Mouse (Mus musculus): ENCODE data around the gene Ccnb1ip1. TPM values are rescaled to one million over a fixed set of nuclear protein-coding genes. Genes with fewer than 3 reads are reported as not detected.

Gene Ccnb1ip1
- polyA plus RNA-seq, 1 experiment = not detected

DNA sequence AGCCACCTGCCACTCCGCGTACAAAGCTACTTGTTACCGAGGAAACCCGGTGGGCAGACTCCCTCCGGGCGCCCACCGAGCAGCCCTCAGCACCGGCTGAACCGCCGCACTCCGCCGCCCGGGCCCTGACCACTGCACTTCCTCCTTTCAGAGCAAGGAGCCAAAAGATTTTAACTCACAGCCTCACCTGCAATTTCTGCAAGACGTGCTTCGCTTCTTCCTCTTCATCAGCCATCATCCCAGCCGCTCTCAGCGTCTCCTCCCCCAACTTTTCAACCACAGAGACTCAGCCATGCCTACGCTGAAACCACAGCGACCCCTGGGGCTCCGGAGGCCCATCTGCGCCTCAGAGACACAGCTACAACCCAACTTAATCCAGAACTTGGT is 22.3 kb downstream of the Ccnb1ip1 start, which contains the start of gene Ttc5:
TSS of gene Ttc5 (minus strand) at position 269 of the 387 bp plus-strand sequence.
- Histone ChIP-seq H3K27ac (ENCODE audit: insufficient read depth, low read depth, low read length) (peak within 1 kb of the TSS; percentile 34), H3K4me3 (ENCODE audit: insufficient read depth, low read length) (peak within 1 kb of the TSS; percentile 86), H3K4me1 (ENCODE audit: control insufficient read depth, insufficient read depth, low read length) (peaks cover 2% of the 10 kb centered on the region)
- TF ChIP-seq POLR2A (IDR thresholded peaks at IDR 0.05; ENCODE audit: borderline replicate concordance, low read depth, low read length) = no peak
- TF ChIP-seq CTCF (IDR thresholded peaks at IDR 0.05; ENCODE audit: low read depth, low read length) = peak; percentile 65; the same call in 1 of the 2 replicates

DNA sequence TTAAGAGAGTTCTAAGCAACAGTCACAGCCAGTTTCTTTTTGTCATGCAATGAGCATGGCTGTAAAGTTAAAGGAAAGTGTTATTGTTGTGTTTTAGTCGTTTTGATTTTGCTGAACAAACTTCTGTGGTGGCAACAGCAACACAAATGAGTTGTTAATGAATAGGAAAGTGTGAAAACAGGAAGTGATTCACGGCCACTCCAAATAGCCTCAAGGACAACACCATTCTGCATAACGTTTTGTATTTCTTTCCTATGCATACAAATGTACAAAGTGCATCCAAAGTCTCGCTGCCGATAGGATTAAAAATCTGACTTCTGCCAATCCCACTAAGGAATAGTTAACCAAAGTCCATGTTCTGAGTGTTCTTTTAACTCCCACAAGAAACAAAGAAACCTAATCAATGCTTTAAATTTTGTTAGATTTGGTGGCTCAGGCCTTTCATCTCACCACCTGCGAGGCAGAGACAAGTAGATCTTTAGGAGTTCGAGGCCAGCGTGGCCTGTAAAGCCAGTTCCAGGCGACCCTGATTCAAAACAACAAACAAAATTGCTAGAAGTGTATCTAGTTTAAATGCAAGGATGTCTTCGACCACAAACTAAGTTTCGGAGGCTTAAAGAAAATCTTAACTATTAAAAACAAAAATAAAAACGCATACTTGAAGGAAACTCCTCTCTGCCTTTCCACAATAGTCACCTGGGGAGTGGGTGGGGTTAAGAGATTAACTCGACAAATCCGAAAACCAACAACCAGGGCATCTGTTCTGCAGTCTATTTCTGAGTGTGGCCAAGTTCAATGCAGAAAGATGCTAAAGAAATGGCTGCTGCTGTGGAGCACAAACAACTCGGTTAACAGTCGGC is 22.9 kb downstream of the Ccnb1ip1 start:
- no peak for TF ChIP-seq CTCF (IDR thresholded peaks at IDR 0.05; ENCODE audit: low read depth, low read length)
- no peak for TF ChIP-seq POLR2A (IDR thresholded peaks at IDR 0.05; ENCODE audit: borderline replicate concordance, low read depth, low read length)
- Histone ChIP-seq H3K4me1 (ENCODE audit: control insufficient read depth, insufficient read depth, low read length) (peaks cover 2% of the 10 kb centered on the region), H3K27ac (ENCODE audit: insufficient read depth, low read depth, low read length) (peak overlapping the region; percentile 34), H3K4me3 (ENCODE audit: insufficient read depth, low read length) (peak overlapping the region; percentile 86)

DNA sequence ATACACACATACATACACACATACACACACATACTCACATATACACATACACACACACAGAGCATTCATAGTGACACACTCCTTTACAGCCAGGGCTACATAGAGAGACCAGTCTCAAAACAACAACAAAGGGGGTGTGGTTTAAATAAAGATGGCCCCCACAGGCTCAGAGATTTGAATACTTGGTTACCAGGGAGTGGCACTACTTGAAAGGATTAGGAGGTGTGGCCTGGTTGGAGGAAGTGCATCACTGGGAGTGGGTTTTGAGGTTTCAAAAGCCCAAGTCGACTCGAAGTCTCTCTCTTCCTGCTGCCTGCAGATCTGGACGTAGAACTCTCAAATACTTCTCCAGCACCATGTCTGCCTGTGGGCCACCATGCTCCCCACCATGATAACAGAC is 25.4 kb downstream of the Ccnb1ip1 start:
- TF ChIP-seq CTCF (IDR thresholded peaks at IDR 0.05; ENCODE audit: low read depth, low read length) (no peak), POLR2A (IDR thresholded peaks at IDR 0.05; ENCODE audit: borderline replicate concordance, low read depth, low read length) (no peak)
- H3K4me3 ChIP-seq (ENCODE audit: insufficient read depth, low read length) = no peak overlapping the region
- H3K4me1 ChIP-seq (ENCODE audit: control insufficient read depth, insufficient read depth, low read length) = peaks cover 2% of the 10 kb centered on the region
- H3K27ac ChIP-seq (ENCODE audit: insufficient read depth, low read depth, low read length) = no peak overlapping the region

DNA sequence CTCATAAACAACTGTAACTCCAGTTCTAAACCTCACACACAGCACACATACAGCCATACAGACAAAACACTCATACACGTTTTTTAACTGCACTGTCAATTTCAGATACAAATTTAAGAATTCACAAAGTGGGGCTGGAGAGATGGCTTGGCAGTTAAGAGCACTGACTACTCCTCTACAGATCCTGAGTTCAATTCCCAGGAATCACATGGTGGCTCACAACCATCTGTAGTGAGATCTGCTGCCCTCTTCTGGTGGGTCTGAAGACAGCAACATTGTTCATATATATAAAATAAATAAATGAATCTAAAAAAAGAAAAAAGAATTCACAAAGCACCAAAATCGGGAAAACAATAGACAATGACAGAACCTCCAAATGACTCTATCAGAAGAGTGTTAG is 36.2 kb downstream of the Ccnb1ip1 start:
- H3K4me3 ChIP-seq (ENCODE audit: insufficient read depth, low read length) = no peak overlapping the region
- no peaks in the 10 kb centered on the region for H3K4me1 ChIP-seq (ENCODE audit: control insufficient read depth, insufficient read depth, low read length)
- H3K27ac ChIP-seq (ENCODE audit: insufficient read depth, low read depth, low read length) = no peak overlapping the region
- TF ChIP-seq CTCF (IDR thresholded peaks at IDR 0.05; ENCODE audit: low read depth, low read length) = no peak
- no peak for TF ChIP-seq POLR2A (IDR thresholded peaks at IDR 0.05; ENCODE audit: borderline replicate concordance, low read depth, low read length)

DNA sequence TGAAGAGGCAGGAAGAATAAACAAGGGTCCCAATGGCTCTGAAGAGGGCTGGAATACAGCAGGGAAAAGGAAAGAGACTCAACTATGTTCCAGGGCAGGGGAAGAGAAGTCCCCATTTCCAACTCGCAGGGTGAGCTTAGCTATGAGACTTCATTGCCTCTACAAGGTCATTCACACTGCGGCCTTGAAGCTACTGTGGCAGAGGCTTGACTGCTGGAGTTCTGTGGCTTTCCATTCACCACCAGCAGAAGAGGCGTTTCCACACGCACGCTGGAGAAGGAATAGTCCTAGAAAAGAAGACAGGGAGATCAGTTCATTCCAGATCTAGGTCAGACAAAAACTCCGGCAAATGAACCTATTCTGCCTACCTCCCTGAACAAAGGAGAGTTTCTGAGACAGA is 41.8 kb downstream of the Ccnb1ip1 start:
- Histone ChIP-seq H3K4me3 (ENCODE audit: insufficient read depth, low read length) (no peak overlapping the region), H3K27ac (ENCODE audit: insufficient read depth, low read depth, low read length) (no peak overlapping the region), H3K4me1 (ENCODE audit: control insufficient read depth, insufficient read depth, low read length) (no peaks in the 10 kb centered on the region)
- TF ChIP-seq CTCF (IDR thresholded peaks at IDR 0.05; ENCODE audit: low read depth, low read length) (no peak), POLR2A (IDR thresholded peaks at IDR 0.05; ENCODE audit: borderline replicate concordance, low read depth, low read length) (no peak)

DNA sequence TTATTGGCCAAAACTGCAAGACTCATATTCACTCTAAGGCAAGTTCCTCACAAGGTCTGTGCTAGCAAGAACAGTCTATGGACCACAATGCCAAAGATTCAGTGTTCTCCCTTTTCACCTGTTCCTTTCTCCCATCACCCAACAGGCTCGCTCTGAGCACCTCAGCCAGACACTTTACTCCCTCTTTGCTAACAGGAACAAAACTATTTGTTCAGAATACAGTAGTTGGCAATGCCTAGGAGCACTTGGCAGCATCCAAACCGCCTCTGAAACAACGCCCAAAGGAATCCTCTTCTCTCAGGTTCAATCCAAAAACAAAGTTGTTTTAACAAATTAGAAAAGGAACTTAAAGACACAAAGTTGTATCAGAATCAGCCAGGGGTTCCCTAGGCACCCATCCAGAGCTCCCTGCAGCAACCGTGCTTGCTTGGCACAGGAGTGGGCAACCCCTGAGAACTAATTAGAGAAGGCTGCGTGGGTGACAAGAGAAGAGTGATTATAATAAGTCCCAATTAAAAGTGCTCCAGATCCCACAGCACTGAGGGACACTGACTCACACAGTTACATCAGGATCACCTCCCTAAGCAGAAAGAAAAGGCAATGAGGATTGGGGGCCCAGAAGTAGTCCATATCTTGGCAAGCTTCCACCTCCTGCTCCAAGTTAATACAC is 49.0 kb downstream of the Ccnb1ip1 start:
- TF ChIP-seq CTCF (IDR thresholded peaks at IDR 0.05; ENCODE audit: low read depth, low read length) (no peak), POLR2A (IDR thresholded peaks at IDR 0.05; ENCODE audit: borderline replicate concordance, low read depth, low read length) (no peak)
- Histone ChIP-seq H3K27ac (ENCODE audit: insufficient read depth, low read depth, low read length) (no peak overlapping the region), H3K4me1 (ENCODE audit: control insufficient read depth, insufficient read depth, low read length) (no peaks in the 10 kb centered on the region), H3K4me3 (ENCODE audit: insufficient read depth, low read length) (no peak overlapping the region)

DNA sequence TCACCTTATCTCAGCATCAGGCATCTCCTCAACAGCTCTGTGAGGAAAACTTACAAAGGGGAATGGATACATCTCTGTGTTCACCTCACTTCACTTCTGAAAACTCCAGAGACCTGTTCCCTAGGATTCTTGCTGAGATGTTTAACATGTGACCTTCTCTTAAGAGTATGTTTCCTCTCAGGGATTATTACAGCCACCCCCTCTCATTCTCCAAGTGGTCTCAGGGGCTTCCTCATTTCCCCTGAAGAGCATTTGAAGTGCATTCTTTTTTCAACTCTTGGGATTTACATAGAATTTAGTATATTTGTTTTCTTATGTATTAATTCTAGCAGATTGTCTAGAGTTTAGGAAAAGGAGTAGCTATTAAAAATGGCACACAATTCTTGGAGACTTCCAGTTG is 62.5 kb downstream of the Ccnb1ip1 start, which contains the start of gene Olfr749:
TSS of gene Olfr749 (minus strand) at position 101 of the 400 bp plus-strand sequence.
- TF ChIP-seq POLR2A (IDR thresholded peaks at IDR 0.05; ENCODE audit: borderline replicate concordance, low read depth, low read length) (no peak), CTCF (IDR thresholded peaks at IDR 0.05; ENCODE audit: low read depth, low read length) (no peak)
- no peak within 1 kb of the TSS for H3K27ac ChIP-seq (ENCODE audit: insufficient read depth, low read depth, low read length)
- H3K4me3 ChIP-seq (ENCODE audit: insufficient read depth, low read length) = no peak within 1 kb of the TSS

DNA sequence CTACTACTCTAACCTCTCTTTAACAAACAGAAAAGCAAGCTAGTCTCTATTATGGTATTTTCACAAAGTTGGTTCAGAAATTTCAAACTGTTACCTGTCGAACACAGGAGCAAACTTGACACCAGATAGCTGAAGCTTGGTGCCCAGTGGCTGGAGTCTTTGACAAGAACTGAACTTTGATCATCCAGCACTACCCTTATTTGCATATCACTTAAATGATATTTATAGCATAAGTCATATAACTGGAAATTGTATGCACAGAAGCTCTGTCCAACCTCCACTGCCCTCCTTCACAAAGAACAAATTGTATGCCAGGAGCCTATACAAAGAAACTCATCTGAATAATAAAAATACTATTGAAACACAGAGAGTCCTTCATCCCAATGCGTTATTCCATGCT is 65.9 kb downstream of the Ccnb1ip1 start:
- no peak for TF ChIP-seq CTCF (IDR thresholded peaks at IDR 0.05; ENCODE audit: low read depth, low read length)
- TF ChIP-seq POLR2A (IDR thresholded peaks at IDR 0.05; ENCODE audit: borderline replicate concordance, low read depth, low read length) = no peak
- H3K27ac ChIP-seq (ENCODE audit: insufficient read depth, low read depth, low read length) = no peak overlapping the region
- no peak overlapping the region for H3K4me3 ChIP-seq (ENCODE audit: insufficient read depth, low read length)
- H3K4me1 ChIP-seq (ENCODE audit: control insufficient read depth, insufficient read depth, low read length) = no peaks in the 10 kb centered on the region

More for the DNA sequence above, 62.5 kb downstream of the Ccnb1ip1 start, which contains the start of gene Olfr749:
- H3K4me1 ChIP-seq (ENCODE audit: control insufficient read depth, insufficient read depth, low read length) = no peaks in the 10 kb centered on the region

DNA sequence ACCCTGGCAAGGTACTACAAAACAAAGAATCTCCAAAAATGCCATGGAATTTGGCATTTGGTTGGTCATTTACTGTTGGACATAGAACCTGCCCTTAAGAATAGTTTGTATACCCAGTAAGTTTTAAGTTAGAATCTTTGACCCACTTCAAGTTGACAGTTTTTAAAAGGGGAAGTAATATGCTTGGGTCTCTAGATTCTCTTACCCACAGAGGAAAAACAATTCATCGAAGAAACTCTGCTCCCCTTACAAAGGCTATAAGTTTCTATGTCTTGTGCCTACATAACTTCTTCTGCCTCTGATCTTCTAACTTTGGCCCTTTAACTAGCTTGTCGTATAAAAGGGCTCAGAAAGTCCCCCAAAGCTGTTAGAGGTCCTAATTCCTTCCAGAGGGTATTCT is 67.2 kb downstream of the Ccnb1ip1 start:
- H3K4me3 ChIP-seq (ENCODE audit: insufficient read depth, low read length) = no peak overlapping the region
- no peak for TF ChIP-seq POLR2A (IDR thresholded peaks at IDR 0.05; ENCODE audit: borderline replicate concordance, low read depth, low read length)
- no peak for TF ChIP-seq CTCF (IDR thresholded peaks at IDR 0.05; ENCODE audit: low read depth, low read length)
- no peak overlapping the region for H3K27ac ChIP-seq (ENCODE audit: insufficient read depth, low read depth, low read length)
- H3K4me1 ChIP-seq (ENCODE audit: control insufficient read depth, insufficient read depth, low read length) = no peaks in the 10 kb centered on the region

Other genes with a start within 250 kb of the Ccnb1ip1 start
- not detected in 2 replicates for gene Olfr744, start 192.9 kb downstream of the Ccnb1ip1 start, polyA plus RNA-seq (2012; ENCODE audit: insufficient read depth, insufficient read length, missing spikeins)
- not detected in 2 replicates for gene Olfr745, start 168.3 kb downstream of the Ccnb1ip1 start, polyA plus RNA-seq (2012; ENCODE audit: insufficient read depth, insufficient read length, missing spikeins)
- gene Olfr746, start 160.6 kb downstream of the Ccnb1ip1 start, polyA plus RNA-seq (2012; ENCODE audit: insufficient read depth, insufficient read length, missing spikeins) = not detected in 2 replicates
- not detected in 2 replicates for gene Olfr747, start 114.5 kb downstream of the Ccnb1ip1 start, polyA plus RNA-seq (2012; ENCODE audit: insufficient read depth, insufficient read length, missing spikeins)
- gene Olfr748, start 100.4 kb downstream of the Ccnb1ip1 start, polyA plus RNA-seq (2012; ENCODE audit: insufficient read depth, insufficient read length, missing spikeins) = not detected in 2 replicates
- gene Olfr749, start 62.6 kb downstream of the Ccnb1ip1 start, polyA plus RNA-seq (2012; ENCODE audit: insufficient read depth, insufficient read length, missing spikeins) = not detected in 2 replicates
- gene Ttc5, start 22.2 kb downstream of the Ccnb1ip1 start, polyA plus RNA-seq (2012; ENCODE audit: insufficient read depth, insufficient read length, missing spikeins) = 49.3 and 55.7 TPM in 2 replicates
- 75.2 and 77.4 TPM in 2 replicates for gene Parp2, start 109 bp upstream of the Ccnb1ip1 start, polyA plus RNA-seq (2012; ENCODE audit: insufficient read depth, insufficient read length, missing spikeins)
- gene Tep1, start 62.8 kb upstream of the Ccnb1ip1 start, polyA plus RNA-seq (2012; ENCODE audit: insufficient read depth, insufficient read length, missing spikeins) = 206 and 269 TPM in 2 replicates
- gene Klhl33, start 89.8 kb upstream of the Ccnb1ip1 start, polyA plus RNA-seq (2012; ENCODE audit: insufficient read depth, insufficient read length, missing spikeins) = 2.0 and 2.1 TPM in 2 replicates
- 51.1 and 57.9 TPM in 2 replicates for gene Osgep, start 117.2 kb upstream of the Ccnb1ip1 start, polyA plus RNA-seq (2012; ENCODE audit: insufficient read depth, insufficient read length, missing spikeins)
- 16.7 and 21.3 TPM in 2 replicates for gene Apex1, start 117.2 kb upstream of the Ccnb1ip1 start, polyA plus RNA-seq (2012; ENCODE audit: insufficient read depth, insufficient read length, missing spikeins)
- 131 and 158 TPM in 2 replicates for gene Pip4p1, start 123.1 kb upstream of the Ccnb1ip1 start, polyA plus RNA-seq (2012; ENCODE audit: insufficient read depth, insufficient read length, missing spikeins)
- gene Pnp, start 123.3 kb upstream of the Ccnb1ip1 start, polyA plus RNA-seq (2012; ENCODE audit: insufficient read depth, insufficient read length, missing spikeins) = 219 and 232 TPM in 2 replicates
- gene Gm49342, start 136.8 kb upstream of the Ccnb1ip1 start, polyA plus RNA-seq (2012; ENCODE audit: insufficient read depth, insufficient read length, missing spikeins) = 7.7 and 45.7 TPM in 2 replicates
- 1.7 and 4.5 TPM in 2 replicates for gene Pnp2, start 148.3 kb upstream of the Ccnb1ip1 start, polyA plus RNA-seq (2012; ENCODE audit: insufficient read depth, insufficient read length, missing spikeins)
- gene Rnase10, start 200.0 kb upstream of the Ccnb1ip1 start, polyA plus RNA-seq (2012; ENCODE audit: insufficient read depth, insufficient read length, missing spikeins) = not detected in 2 replicates
- gene Rnase9, start 234.1 kb upstream of the Ccnb1ip1 start, polyA plus RNA-seq (2012; ENCODE audit: insufficient read depth, insufficient read length, missing spikeins) = not detected in 2 replicates
- not detected in 2 replicates for gene Rnase11, start 242.4 kb upstream of the Ccnb1ip1 start, polyA plus RNA-seq (2012; ENCODE audit: insufficient read depth, insufficient read length, missing spikeins)
- not detected in 2 replicates for gene Rnase12, start 249.9 kb upstream of the Ccnb1ip1 start, polyA plus RNA-seq (2012; ENCODE audit: insufficient read depth, insufficient read length, missing spikeins)

Data from bone marrow macrophage, adult 2 months (primary cell).